Mouse (Mus musculus) liver, postnatal 0 days (tissue): ENCODE measurements around the gene Nol4l.

Source experiments
- CTCF ChIP-seq: sonication (generic); IDR thresholded peaks from 2 replicates; pipeline ENCODE4 v1.5.1; 2016; ENCODE audit warnings: antibody characterized with exemption, low read depth
- EP300 ChIP-seq: IDR thresholded peaks from 2 replicates; pipeline ENCODE4 v1.6.1; 2016; ENCODE audit warnings: antibody characterized with exemption, low read depth, mild to moderate bottlenecking

- TF ChIP-seq CTCF (no peak), EP300 (no peak)
Measured at GRCm38 (mm10) chr2:153508405-153508804, 21.4 kb downstream of the Nol4l start.
